Mouse (Mus musculus): ENCODE measurements at regions not wholly inside any gene's neighbourhood (a gene's known extent, or its start where the extent isn't known, plus 50 kb on each side); places are given as distances from the start of the nearest gene placed in this dataset.

DNA sequence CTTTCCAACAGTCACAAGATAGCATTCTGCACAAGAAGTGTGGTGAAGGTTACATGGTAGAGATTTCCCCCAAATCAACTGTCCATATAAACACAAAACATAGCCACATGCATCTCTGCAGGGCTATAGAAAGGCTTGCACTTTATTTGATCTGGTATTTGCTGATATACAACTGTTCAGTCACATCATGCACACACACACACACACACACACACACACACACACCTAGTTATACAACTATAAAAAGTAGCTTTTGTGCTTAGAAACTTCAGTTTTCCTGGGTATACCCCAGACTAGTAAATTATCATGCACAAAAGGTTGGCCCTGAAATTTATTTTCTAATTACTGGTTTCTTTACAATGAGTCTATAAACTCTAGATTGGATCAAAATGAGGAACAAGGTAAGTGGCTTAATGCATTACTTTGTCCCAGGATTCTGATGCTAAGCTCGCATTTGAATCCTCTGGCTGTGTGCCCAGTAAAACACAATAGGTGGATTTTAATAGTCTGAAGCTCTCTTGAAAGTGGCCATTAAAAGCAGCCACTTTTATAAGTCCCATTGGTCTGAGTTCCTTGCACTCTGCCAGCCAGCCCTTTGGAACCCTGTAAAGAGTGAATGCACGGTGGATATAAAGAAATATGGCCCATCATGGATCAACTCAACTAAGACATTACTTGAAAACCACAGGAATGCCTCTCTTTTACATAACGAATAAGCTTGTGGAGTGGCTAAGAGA lies 166.2 kb upstream of the Adamts5 start:
- no peak for DNase-seq
- intact Hi-C loops (cut with DNase I): no loop called here

- no peak for DNase-seq
These were observed 158.5 kb upstream of the Adamts5 start for GRCm38 (mm10) chr16:86060087-86060486.

DNA sequence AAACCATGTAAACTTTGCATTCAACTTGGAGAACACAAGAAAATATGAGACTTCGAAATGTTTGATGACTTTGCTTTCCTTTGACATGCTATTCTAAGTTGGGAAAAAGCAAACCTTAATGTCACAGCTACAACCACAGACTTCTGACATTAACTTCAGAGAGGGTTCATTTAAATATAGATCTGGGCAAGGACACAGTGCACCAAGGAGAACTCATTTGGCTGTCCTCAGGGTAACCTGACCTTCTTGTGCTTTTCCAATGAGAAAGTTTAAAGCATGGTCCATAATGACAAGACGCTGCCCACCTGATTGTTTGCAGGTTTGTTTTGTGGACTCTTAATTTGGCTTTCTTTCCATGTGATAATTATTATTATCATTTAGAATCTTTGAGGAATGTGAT lies 143.1 kb upstream of the Adamts5 start:
- intact Hi-C loops (cut with DNase I): no loop called here
- DNase-seq: no peak

More at GRCm38 (mm10) chr16:86060087-86060486, 158.5 kb upstream of the Adamts5 start:
- intact Hi-C loops (cut with DNase I): no loop called here

DNA sequence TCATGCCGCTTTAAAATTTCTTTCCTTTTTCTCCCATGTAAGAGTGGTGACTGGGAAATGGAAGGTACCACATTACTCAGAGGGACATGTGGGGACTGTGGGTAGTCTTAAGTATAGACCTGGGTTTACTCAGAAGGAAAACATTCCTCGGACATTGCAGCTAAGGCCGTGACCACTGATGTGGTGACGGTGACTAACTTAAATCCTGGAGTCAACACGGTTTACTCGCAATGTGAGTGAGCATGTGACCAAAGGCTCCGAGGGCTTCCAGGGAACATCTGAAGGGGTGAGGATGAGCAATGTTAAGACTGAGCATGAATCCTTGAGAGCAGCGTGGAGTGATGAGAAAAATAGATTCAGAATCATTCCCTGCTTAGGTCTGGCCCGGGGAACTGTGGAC lies 133.1 kb upstream of the Adamts5 start:
- no peak for DNase-seq
- intact Hi-C loops (cut with DNase I): no loop called here

GRCm38 (mm10) chr16:86027700-86028099 lies 126.1 kb upstream of the Adamts5 start:
- intact Hi-C loops (cut with DNase I): no loop called here
- DNase-seq: no peak

GRCm38 (mm10) chr16:86015336-86015735 lies 113.7 kb upstream of the Adamts5 start:
- DNase-seq: peak; percentile 4
- intact Hi-C loops (cut with DNase I): no loop called here

DNA sequence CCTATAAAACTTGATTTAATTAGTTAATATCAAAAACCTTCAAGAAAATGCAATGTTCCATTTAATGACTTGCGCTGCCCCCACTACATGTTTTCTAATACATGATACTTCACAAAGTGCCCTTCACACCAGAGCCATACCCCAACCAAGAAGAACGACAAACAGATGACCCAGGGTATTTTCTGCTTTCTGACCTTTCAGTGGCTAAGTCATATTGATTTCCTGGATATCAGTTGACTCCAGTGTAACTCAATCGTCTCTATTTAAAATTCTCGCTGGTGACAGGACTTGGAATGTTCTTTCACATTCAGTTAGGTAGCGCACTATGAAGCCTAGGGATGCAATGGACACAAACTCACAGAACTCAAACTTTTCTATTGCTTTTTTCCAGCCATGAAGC lies 109.4 kb upstream of the Adamts5 start:
- DNase-seq: no peak
- intact Hi-C loops (cut with DNase I): no loop called here

GRCm38 (mm10) chr16:86009638-86010329 lies 108.2 kb upstream of the Adamts5 start:
- no peak for DNase-seq
- intact Hi-C loops (cut with DNase I): no loop called here

- DNase-seq: no peak
These were observed 106.2 kb upstream of the Adamts5 start for GRCm38 (mm10) chr16:86007799-86008198.

DNA sequence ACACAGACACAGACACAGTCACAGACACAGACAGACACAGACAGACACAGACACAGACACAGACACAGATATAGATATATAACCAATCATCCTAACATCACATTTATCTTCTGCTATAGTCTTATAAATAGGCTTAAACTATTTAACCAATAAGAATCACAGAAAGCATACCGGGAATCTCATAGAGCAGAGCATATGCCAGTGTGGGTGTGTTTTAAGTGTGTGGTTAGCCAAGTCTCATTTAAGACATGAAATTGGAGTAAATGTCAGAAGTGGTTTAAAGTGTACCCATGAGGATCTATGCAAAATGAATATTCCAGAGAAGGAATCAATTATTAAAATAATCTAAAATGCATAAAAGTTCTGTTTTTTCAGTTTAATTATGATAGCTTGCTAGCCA lies 99.2 kb upstream of the Adamts5 start:
- no peak for DNase-seq
- intact Hi-C loops (cut with DNase I): no loop called here

More at GRCm38 (mm10) chr16:86007799-86008198, 106.2 kb upstream of the Adamts5 start:
- intact Hi-C loops (cut with DNase I): no loop called here

GRCm38 (mm10) chr16:85985841-85986240 lies 84.2 kb upstream of the Adamts5 start:
- intact Hi-C loops (cut with DNase I): no loop called here
- no peak for DNase-seq

DNA sequence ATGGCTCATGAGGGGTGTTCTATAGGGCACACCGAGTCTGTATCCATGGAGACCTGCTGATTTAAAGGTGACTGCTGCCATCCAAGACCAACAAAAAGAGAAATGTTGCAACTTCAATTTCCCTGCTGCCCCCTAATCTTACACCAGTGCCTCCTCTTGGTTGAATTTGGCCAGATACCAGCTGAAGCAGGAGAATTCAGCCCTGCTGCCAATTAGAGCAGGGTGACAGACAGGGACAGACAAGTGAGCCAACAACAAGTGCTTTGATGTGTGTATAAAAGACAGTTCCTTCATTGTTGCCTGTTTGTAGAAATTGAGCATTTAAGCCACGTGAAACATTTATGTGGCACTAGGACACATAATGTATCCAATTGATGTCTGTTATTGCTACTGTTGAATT lies 75.5 kb upstream of the Adamts5 start:
- DNase-seq: peak; percentile 39
- intact Hi-C loops (cut with DNase I): no loop called here

DNA sequence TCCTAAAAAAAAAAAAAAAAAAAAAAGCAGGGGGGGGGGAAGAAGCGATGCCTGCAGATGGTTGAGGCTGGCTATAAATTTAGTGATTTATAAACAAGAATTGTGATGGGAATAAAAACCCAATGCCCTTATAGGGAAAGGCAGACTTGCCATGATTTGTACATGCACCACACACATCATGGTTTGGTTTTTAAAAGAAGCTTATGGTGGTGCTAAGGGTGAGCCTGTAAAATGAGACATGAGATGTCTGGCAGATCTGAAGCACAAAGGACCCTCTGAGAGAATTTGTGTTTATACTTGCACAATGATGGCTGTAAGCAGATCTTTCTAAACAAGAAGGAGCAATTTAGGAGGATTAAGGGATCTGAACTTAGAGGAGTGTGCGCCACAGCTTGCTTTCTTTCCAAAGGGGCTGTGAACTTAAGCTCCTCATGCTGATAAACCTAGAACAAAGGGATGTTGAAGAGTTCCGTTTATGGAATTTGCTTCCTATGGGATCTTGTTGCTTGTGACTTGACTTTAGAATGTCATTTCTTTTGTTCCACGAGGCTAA lies 65.3 kb upstream of the Adamts5 start:
- intact Hi-C loops (cut with DNase I): no loop called here

GRCm38 (mm10) chr16:85966251-85966650 lies 64.6 kb upstream of the Adamts5 start:
- no peak for DNase-seq
- intact Hi-C loops (cut with DNase I): no loop called here

More for the DNA sequence above, 65.3 kb upstream of the Adamts5 start:
- no peak for DNase-seq

GRCm38 (mm10) chr16:85964352-85965210 lies 63.0 kb upstream of the Adamts5 start:
- DNase-seq: no peak
- intact Hi-C loops (cut with DNase I): no loop called here

- intact Hi-C loops (cut with DNase I): no loop called here
- no peak for DNase-seq
These were observed 54.5 kb upstream of the Adamts5 start for GRCm38 (mm10) chr16:85956006-85956562.

- no peak for DNase-seq
- intact Hi-C loops (cut with DNase I): no loop called here
These were observed 50.0 kb upstream of the Adamts5 start for GRCm38 (mm10) chr16:85951628-85952027.

Data from left cerebral cortex, postnatal 4 days (tissue).